Mouse (Mus musculus): Measurements from ENCODE around the gene Zbtb7b.

DNA sequence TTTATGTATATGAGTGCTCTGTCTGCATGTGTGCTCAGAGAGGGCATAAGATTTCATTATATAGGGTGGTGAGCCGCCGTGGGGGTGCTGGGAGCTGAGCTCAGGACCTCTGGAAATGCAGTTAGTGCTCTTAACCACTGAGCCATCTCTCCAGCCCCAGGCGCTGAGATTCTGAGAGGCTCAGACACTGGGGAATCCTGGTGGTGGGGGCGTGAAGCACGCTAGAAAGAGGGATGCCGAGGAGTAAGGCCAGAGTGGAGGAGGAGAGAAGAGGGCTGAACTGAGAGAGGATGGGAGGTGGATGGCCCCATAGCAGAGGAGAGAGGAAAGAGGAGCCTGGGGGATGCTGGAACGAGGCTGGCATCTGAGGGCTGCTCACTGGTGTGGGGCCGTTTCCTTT, 29.9 kb downstream of the Zbtb7b start:
- TF ChIP-seq POLR2A (IDR thresholded peaks at IDR 0.05; ENCODE audit: low read depth, low read length): no peak
- TF ChIP-seq CTCF (conservative IDR thresholded peaks at IDR 0.05; ENCODE audit: insufficient read depth, insufficient read length, low read depth, low read length): no peak
